Mouse (Mus musculus): ENCODE measurements at regions not wholly inside any gene's neighbourhood (a gene's known extent, or its start where the extent isn't known, plus 50 kb on each side); places are given as distances from the start of the nearest gene placed in this dataset.
A peak's percentile ranks its signal among the peaks of the same experiment; 100 is the strongest.

DNA sequence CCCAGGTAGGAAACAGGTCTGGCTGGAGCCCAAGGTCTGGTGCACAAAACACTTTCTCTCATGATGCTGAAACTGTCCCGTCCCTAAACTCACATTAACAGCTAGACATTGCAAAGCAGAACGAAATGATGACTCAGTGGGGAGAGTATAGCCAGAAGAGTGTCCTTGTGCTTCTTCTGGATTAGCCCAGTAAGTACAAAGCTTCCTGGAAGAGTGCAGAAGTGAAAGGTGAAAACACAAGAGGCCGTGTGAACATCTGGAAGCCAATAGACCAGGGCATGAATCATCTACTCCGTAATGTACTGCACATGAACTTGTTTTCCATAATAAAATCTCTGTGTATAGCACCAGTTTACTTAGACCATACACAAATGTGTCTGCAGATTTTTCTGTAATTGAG, 194.7 kb upstream of the Gm9747 start:
- TF ChIP-seq POLR2A (IDR thresholded peaks at IDR 0.05; ENCODE audit: borderline replicate concordance, extremely low read depth, insufficient read depth, insufficient read length), result no peak
- Histone ChIP-seq H3K36me3 (ENCODE audit: control insufficient read depth, insufficient read depth, low read length) (no peaks in the 10 kb centered on the region), H3K9me3 (ENCODE audit: control insufficient read depth, low read length) (no peaks in the 10 kb centered on the region), H3K4me2 (replicated peaks; ENCODE audit: low read depth, low read length, severe bottlenecking) (no peak overlapping the region), H3K4me3 (replicated peaks; ENCODE audit: low read length) (no peak overlapping the region), H3K27me3 (ENCODE audit: control insufficient read depth, insufficient read depth, low read length) (no peaks in the 10 kb centered on the region), H3K9ac (ENCODE audit: low read depth, low read length, severe bottlenecking) (no peak overlapping the region), H3K4me1 (ENCODE audit: control insufficient read depth, insufficient read depth, low read length) (no peaks in the 10 kb centered on the region), H3K27ac (replicated peaks; ENCODE audit: low read depth, low read length) (no peak overlapping the region)
- DNase-seq (ENCODE audit: low spot score) (no peak), ATAC-seq (ENCODE audit: low FRiP score, low read depth) (no peak)
- 75% methylated on average over 4 of the region's 4 CpGs for WGBS

GRCm38 (mm10) chr1:82038698-82039097, 194.2 kb upstream of the Gm9747 start:
- Histone ChIP-seq H3K9me3 (ENCODE audit: control insufficient read depth, low read length) (no peaks in the 10 kb centered on the region), H3K27ac (replicated peaks; ENCODE audit: low read depth, low read length) (no peak overlapping the region), H3K4me3 (replicated peaks; ENCODE audit: low read length) (no peak overlapping the region), H3K36me3 (ENCODE audit: control insufficient read depth, insufficient read depth, low read length) (no peaks in the 10 kb centered on the region), H3K9ac (ENCODE audit: low read depth, low read length, severe bottlenecking) (no peak overlapping the region), H3K4me2 (replicated peaks; ENCODE audit: low read depth, low read length, severe bottlenecking) (no peak overlapping the region), H3K4me1 (ENCODE audit: control insufficient read depth, insufficient read depth, low read length) (no peaks in the 10 kb centered on the region), H3K27me3 (ENCODE audit: control insufficient read depth, insufficient read depth, low read length) (no peaks in the 10 kb centered on the region)
- ATAC-seq (ENCODE audit: low FRiP score, low read depth) (no peak), DNase-seq (ENCODE audit: low spot score) (no peak)
- no peak for TF ChIP-seq POLR2A (IDR thresholded peaks at IDR 0.05; ENCODE audit: borderline replicate concordance, extremely low read depth, insufficient read depth, insufficient read length)
- 83% methylated on average over 1 of the region's 1 CpGs for WGBS

DNA sequence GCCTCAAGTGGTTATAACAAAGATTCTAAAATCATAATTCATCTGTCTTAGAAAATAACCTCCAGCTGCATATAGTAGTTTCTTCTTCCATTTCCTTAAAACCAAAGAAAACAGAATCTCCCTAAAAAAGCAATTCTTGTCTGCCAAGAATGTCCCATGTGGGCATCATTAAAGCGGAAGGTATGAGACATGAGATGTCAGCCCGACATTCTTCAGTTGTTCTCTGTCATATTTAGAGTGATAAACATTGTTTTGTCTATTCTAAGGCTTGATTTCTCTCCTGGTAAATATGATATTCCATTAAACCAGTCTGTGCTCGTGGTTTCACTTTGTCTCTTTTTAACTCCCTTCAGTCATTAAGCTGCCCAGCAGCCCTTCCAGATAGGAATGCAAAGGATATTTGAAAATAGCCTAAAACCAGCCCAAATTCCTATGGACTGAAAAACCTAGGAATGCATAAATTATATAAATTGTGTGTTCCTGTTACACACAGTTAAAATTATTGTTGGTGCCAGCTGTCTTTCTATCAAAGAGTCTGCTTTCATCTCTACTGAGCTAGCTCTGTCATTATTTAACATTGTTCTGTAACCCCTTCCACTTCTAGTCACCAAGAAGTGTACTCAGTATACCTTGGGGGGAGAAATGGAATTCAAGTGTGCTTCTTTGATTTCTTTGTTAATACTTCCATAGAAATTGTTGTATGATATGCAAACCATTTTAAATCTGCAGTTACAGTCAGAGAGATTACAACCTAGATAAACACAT, 191.4 kb upstream of the Gm9747 start:
- Histone ChIP-seq H3K9me3 (ENCODE audit: control insufficient read depth, low read length) (no peaks in the 10 kb centered on the region), H3K4me1 (ENCODE audit: control insufficient read depth, insufficient read depth, low read length) (no peaks in the 10 kb centered on the region), H3K4me3 (replicated peaks; ENCODE audit: low read length) (no peak overlapping the region), H3K9ac (ENCODE audit: low read depth, low read length, severe bottlenecking) (no peak overlapping the region), H3K4me2 (replicated peaks; ENCODE audit: low read depth, low read length, severe bottlenecking) (no peak overlapping the region), H3K27ac (replicated peaks; ENCODE audit: low read depth, low read length) (no peak overlapping the region), H3K36me3 (ENCODE audit: control insufficient read depth, insufficient read depth, low read length) (no peaks in the 10 kb centered on the region), H3K27me3 (ENCODE audit: control insufficient read depth, insufficient read depth, low read length) (no peaks in the 10 kb centered on the region)
- DNase-seq (ENCODE audit: low spot score) (peak; percentile 3), ATAC-seq (ENCODE audit: low FRiP score, low read depth) (no peak)
- WGBS, result 48% methylated on average over 3 of the region's 3 CpGs
- TF ChIP-seq POLR2A (IDR thresholded peaks at IDR 0.05; ENCODE audit: borderline replicate concordance, extremely low read depth, insufficient read depth, insufficient read length), result no peak

- H3K9ac ChIP-seq (ENCODE audit: low read depth, low read length, severe bottlenecking), result no peak overlapping the region
- DNase-seq (ENCODE audit: low spot score) (peak; percentile 63), ATAC-seq (ENCODE audit: low FRiP score, low read depth) (no peak)
- no peaks in the 10 kb centered on the region for H3K4me1 ChIP-seq (ENCODE audit: control insufficient read depth, insufficient read depth, low read length)
- H3K9me3 ChIP-seq (ENCODE audit: control insufficient read depth, low read length), result no peaks in the 10 kb centered on the region
- 26% methylated on average over 2 of the region's 2 CpGs for WGBS
- H3K27ac ChIP-seq (replicated peaks; ENCODE audit: low read depth, low read length), result no peak overlapping the region
- no peak overlapping the region for H3K4me3 ChIP-seq (replicated peaks; ENCODE audit: low read length)
- no peaks in the 10 kb centered on the region for H3K36me3 ChIP-seq (ENCODE audit: control insufficient read depth, insufficient read depth, low read length)
- H3K27me3 ChIP-seq (ENCODE audit: control insufficient read depth, insufficient read depth, low read length), result no peaks in the 10 kb centered on the region
- no peak overlapping the region for H3K4me2 ChIP-seq (replicated peaks; ENCODE audit: low read depth, low read length, severe bottlenecking)
- TF ChIP-seq POLR2A (IDR thresholded peaks at IDR 0.05; ENCODE audit: borderline replicate concordance, extremely low read depth, insufficient read depth, insufficient read length), result no peak
These were observed 190.9 kb upstream of the Gm9747 start for GRCm38 (mm10) chr1:82042051-82042432.

DNA sequence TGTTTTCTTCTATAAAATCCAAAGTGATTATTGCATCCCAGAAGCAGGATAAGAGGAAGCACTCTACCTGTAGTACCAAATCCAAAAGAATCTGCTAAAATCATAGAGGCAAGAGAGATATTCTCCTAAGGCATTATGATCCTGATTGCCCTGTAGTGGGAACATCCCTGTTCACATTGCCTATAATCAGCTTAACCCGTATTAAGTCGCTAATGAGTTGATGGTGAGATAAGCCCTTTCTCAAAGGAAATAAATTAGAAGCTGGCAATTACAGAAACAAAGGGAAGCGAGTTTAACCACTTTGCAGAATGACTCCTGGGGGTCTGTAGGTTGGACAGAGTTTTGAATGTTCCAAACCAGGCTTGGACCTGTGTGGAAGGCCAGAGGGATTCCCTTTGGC, 190.4 kb upstream of the Gm9747 start:
- Histone ChIP-seq H3K9me3 (ENCODE audit: control insufficient read depth, low read length) (no peaks in the 10 kb centered on the region), H3K4me1 (ENCODE audit: control insufficient read depth, insufficient read depth, low read length) (no peaks in the 10 kb centered on the region), H3K4me2 (replicated peaks; ENCODE audit: low read depth, low read length, severe bottlenecking) (no peak overlapping the region), H3K9ac (ENCODE audit: low read depth, low read length, severe bottlenecking) (no peak overlapping the region), H3K36me3 (ENCODE audit: control insufficient read depth, insufficient read depth, low read length) (no peaks in the 10 kb centered on the region), H3K4me3 (replicated peaks; ENCODE audit: low read length) (no peak overlapping the region), H3K27me3 (ENCODE audit: control insufficient read depth, insufficient read depth, low read length) (no peaks in the 10 kb centered on the region), H3K27ac (replicated peaks; ENCODE audit: low read depth, low read length) (no peak overlapping the region)
- no peak for ATAC-seq (ENCODE audit: low FRiP score, low read depth)
- DNase-seq (ENCODE audit: low spot score), result no peak
- no peak for TF ChIP-seq POLR2A (IDR thresholded peaks at IDR 0.05; ENCODE audit: borderline replicate concordance, extremely low read depth, insufficient read depth, insufficient read length)
- 44% methylated on average over 3 of the region's 3 CpGs for WGBS

Measured in limb, embryonic 14.5 days (tissue).